Mouse (Mus musculus): ENCODE results near the gene Slc25a23. TPM values are rescaled to one million over a fixed set of nuclear protein-coding genes. Genes with fewer than 3 reads are reported as not detected.
A peak's percentile ranks its signal among the peaks of the same experiment; 100 is the strongest.

The Slc25a23 gene
- total and polyA plus RNA-seq, 3 experiments: 3.3 to 44.5 (median 16.7) TPM

DNA sequence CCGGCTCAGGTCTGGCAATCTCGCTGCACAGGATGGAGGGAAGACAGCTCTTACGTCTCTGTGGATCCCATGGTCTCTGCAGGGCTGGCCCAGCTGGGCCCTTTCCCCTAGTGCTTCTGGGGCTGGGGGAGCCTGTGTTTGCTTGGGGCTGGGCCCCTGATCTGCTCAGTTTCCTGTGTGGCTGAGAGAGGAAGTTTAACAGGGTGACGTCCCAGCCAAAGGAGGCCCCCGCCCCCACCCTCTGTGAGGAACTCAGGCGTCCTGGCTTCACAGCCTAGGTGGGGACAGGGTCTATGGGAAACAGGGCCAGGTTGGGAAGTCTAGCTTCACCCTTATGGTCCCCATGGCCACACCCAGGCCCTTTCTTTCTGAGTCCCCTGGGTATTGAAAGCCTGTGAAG is 18.7 kb upstream of the Slc25a23 start, which contains the start of gene Dennd1c:
Gene Dennd1c (minus strand): TSS at position 179 of the 400 bp plus-strand sequence.
- TF ChIP-seq CTCF (IDR thresholded peaks at IDR 0.05; ENCODE audit: low read depth, low read length) (no peak), GATA2 (IDR thresholded peaks at IDR 0.05; ENCODE audit: borderline replicate concordance, low read depth, low read length) (no peak), POLR2AphosphoS5 (IDR thresholded peaks at IDR 0.05; ENCODE audit: insufficient replicate concordance, low read depth, low read length) (no peak), GATA1 (IDR thresholded peaks at IDR 0.05; ENCODE audit: borderline replicate concordance, low read length) (no peak), TAL1 (conservative IDR thresholded peaks at IDR 0.05; ENCODE audit: low read depth, low read length) (no peak)
- no peaks in the 10 kb centered on the region for H3K9me3 ChIP-seq (replicated peaks)
- peaks cover 53% of the 10 kb centered on the region for H3K4me1 ChIP-seq (ENCODE audit: insufficient read depth, low read depth, low read length)
- DNase-seq (ENCODE audit: low spot score) (peak; percentile 71), ATAC-seq (ENCODE audit: extremely low read depth, insufficient number of reproducible peaks, low FRiP score, poor library complexity, severe bottlenecking) (peak; percentile 77)
- peaks cover 34% of the 10 kb centered on the region for H3K36me3 ChIP-seq (replicated peaks)
- H3K4me3 ChIP-seq (ENCODE audit: low read depth, low read length): peak within 1 kb of the TSS; percentile 69
- peaks cover 26% of the 10 kb centered on the region for H3K27me3 ChIP-seq (ENCODE audit: insufficient read depth, low read length)

- H3K4me3 ChIP-seq (ENCODE audit: low read depth, low read length): no peak overlapping the region; the same call in 1 of the 2 replicates
- DNase-seq (ENCODE audit: low spot score) (no peak), ATAC-seq (ENCODE audit: extremely low read depth, insufficient number of reproducible peaks, low FRiP score, poor library complexity, severe bottlenecking) (no peak)
- no peak for TF ChIP-seq GATA2 (IDR thresholded peaks at IDR 0.05; ENCODE audit: borderline replicate concordance, low read depth, low read length)
- TF ChIP-seq CTCF (IDR thresholded peaks at IDR 0.05; ENCODE audit: low read depth, low read length): no peak
- TF ChIP-seq GATA1 (IDR thresholded peaks at IDR 0.05; ENCODE audit: borderline replicate concordance, low read length): no peak
- no peak for TF ChIP-seq POLR2AphosphoS5 (IDR thresholded peaks at IDR 0.05; ENCODE audit: insufficient replicate concordance, low read depth, low read length)
- no peak for TF ChIP-seq TAL1 (conservative IDR thresholded peaks at IDR 0.05; ENCODE audit: low read depth, low read length)
- no peaks in the 10 kb centered on the region for H3K9me3 ChIP-seq (replicated peaks)
- peaks cover 53% of the 10 kb centered on the region for H3K4me1 ChIP-seq (ENCODE audit: insufficient read depth, low read depth, low read length)
- peaks cover 40% of the 10 kb centered on the region for H3K36me3 ChIP-seq (replicated peaks)
- peaks cover 21% of the 10 kb centered on the region; the same call in 1 of the 2 replicates for H3K27me3 ChIP-seq (ENCODE audit: insufficient read depth, low read length)
Measured at GRCm38 (mm10) chr17:57076916-57077315, 17.3 kb upstream of the Slc25a23 start.

- H3K36me3 ChIP-seq (replicated peaks): peaks cover 45% of the 10 kb centered on the region
Measured at GRCm38 (mm10) chr17:57070699-57071098, 11.0 kb upstream of the Slc25a23 start.

DNA sequence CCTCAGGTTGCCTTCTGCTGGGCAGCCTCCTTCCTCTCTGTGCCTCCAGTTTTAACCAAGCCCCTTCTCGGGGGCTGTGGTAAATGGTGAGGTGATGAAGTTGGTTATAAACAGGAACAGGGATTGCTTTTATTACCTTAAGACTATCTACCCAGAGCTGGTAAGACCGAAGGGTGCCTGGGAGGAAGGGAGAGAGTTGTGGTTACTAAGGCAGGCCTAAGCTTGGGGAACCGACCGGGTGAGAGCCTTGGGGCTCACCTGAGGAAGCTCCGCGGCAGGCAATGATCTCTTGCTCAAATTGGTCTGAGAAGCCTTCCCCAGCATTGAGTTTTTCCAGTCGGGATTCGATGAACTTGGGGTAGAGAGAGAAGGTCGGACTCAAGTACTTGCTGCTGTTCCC is 10.6 kb upstream of the Slc25a23 start:
- DNase-seq (ENCODE audit: low spot score): no peak
- H3K9me3 ChIP-seq (replicated peaks): no peaks in the 10 kb centered on the region
- H3K4me3 ChIP-seq (ENCODE audit: low read depth, low read length): no peak overlapping the region
- peaks cover 18% of the 10 kb centered on the region for H3K27me3 ChIP-seq (ENCODE audit: insufficient read depth, low read length)
- no peak for TF ChIP-seq TAL1 (conservative IDR thresholded peaks at IDR 0.05; ENCODE audit: low read depth, low read length)
- TF ChIP-seq GATA2 (IDR thresholded peaks at IDR 0.05; ENCODE audit: borderline replicate concordance, low read depth, low read length): no peak
- TF ChIP-seq POLR2AphosphoS5 (IDR thresholded peaks at IDR 0.05; ENCODE audit: insufficient replicate concordance, low read depth, low read length): no peak
- TF ChIP-seq CTCF (IDR thresholded peaks at IDR 0.05; ENCODE audit: low read depth, low read length): no peak
- no peak for TF ChIP-seq GATA1 (IDR thresholded peaks at IDR 0.05; ENCODE audit: borderline replicate concordance, low read length)
- peaks cover 20% of the 10 kb centered on the region for H3K4me1 ChIP-seq (ENCODE audit: insufficient read depth, low read depth, low read length)
- H3K36me3 ChIP-seq (replicated peaks): peaks cover 44% of the 10 kb centered on the region
- no peak for ATAC-seq (ENCODE audit: extremely low read depth, insufficient number of reproducible peaks, low FRiP score, poor library complexity, severe bottlenecking)

More at GRCm38 (mm10) chr17:57070699-57071098, 11.0 kb upstream of the Slc25a23 start:
- Histone ChIP-seq H3K9me3 (replicated peaks) (no peaks in the 10 kb centered on the region), H3K4me1 (ENCODE audit: insufficient read depth, low read depth, low read length) (peaks cover 16% of the 10 kb centered on the region), H3K27me3 (ENCODE audit: insufficient read depth, low read length) (peaks cover 15% of the 10 kb centered on the region), H3K4me3 (ENCODE audit: low read depth, low read length) (no peak overlapping the region)
- ATAC-seq (ENCODE audit: extremely low read depth, insufficient number of reproducible peaks, low FRiP score, poor library complexity, severe bottlenecking) (no peak), DNase-seq (ENCODE audit: low spot score) (no peak)
- no peak for TF ChIP-seq POLR2AphosphoS5 (IDR thresholded peaks at IDR 0.05; ENCODE audit: insufficient replicate concordance, low read depth, low read length)
- TF ChIP-seq CTCF (IDR thresholded peaks at IDR 0.05; ENCODE audit: low read depth, low read length): no peak
- no peak for TF ChIP-seq TAL1 (conservative IDR thresholded peaks at IDR 0.05; ENCODE audit: low read depth, low read length)
- no peak for TF ChIP-seq GATA1 (IDR thresholded peaks at IDR 0.05; ENCODE audit: borderline replicate concordance, low read length)
- no peak for TF ChIP-seq GATA2 (IDR thresholded peaks at IDR 0.05; ENCODE audit: borderline replicate concordance, low read depth, low read length)

- no peak for ATAC-seq (ENCODE audit: extremely low read depth, insufficient number of reproducible peaks, low FRiP score, poor library complexity, severe bottlenecking)
- peaks cover 24% of the 10 kb centered on the region for H3K36me3 ChIP-seq (replicated peaks)
- peaks cover 47% of the 10 kb centered on the region for H3K27me3 ChIP-seq (ENCODE audit: insufficient read depth, low read length)
Measured at GRCm38 (mm10) chr17:57066908-57067307, 7.2 kb upstream of the Slc25a23 start.

DNA sequence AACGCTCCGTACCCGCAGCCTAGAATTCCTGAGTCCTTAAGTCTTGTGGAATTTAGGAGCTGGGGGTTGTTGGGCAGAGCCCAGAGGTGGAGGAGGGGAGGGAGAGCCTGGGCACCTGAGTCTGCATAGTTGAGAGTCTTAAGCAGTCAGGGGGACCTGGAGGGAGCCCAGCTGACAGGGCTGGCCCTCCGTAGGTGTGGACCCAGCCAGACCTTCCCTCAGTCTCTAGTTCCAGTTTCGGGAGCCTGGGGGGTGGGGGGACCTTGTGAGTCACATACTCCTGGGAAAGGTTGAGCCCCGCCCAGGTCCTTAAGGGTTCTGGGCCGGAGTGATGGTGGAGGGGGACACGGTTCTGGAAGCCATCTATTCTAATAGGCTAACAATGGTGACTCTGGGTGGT is 3.4 kb upstream of the Slc25a23 start:
- H3K4me1 ChIP-seq (ENCODE audit: insufficient read depth, low read depth, low read length): peaks cover 59% of the 10 kb centered on the region

More at GRCm38 (mm10) chr17:57066908-57067307, 7.2 kb upstream of the Slc25a23 start:
- Histone ChIP-seq H3K4me1 (ENCODE audit: insufficient read depth, low read depth, low read length) (peaks cover 27% of the 10 kb centered on the region), H3K9me3 (replicated peaks) (no peaks in the 10 kb centered on the region), H3K4me3 (ENCODE audit: low read depth, low read length) (no peak overlapping the region)
- DNase-seq (ENCODE audit: low spot score): no peak
- no peak for TF ChIP-seq GATA1 (IDR thresholded peaks at IDR 0.05; ENCODE audit: borderline replicate concordance, low read length)
- TF ChIP-seq CTCF (IDR thresholded peaks at IDR 0.05; ENCODE audit: low read depth, low read length): no peak
- no peak for TF ChIP-seq POLR2AphosphoS5 (IDR thresholded peaks at IDR 0.05; ENCODE audit: insufficient replicate concordance, low read depth, low read length)

More for the DNA sequence above, 3.4 kb upstream of the Slc25a23 start:
- peaks cover 70% of the 10 kb centered on the region for H3K27me3 ChIP-seq (ENCODE audit: insufficient read depth, low read length)
- H3K36me3 ChIP-seq (replicated peaks): peaks cover 8% of the 10 kb centered on the region
- ATAC-seq (ENCODE audit: extremely low read depth, insufficient number of reproducible peaks, low FRiP score, poor library complexity, severe bottlenecking) (no peak), DNase-seq (ENCODE audit: low spot score) (no peak)
- no peak for TF ChIP-seq TAL1 (conservative IDR thresholded peaks at IDR 0.05; ENCODE audit: low read depth, low read length)
- TF ChIP-seq GATA2 (IDR thresholded peaks at IDR 0.05; ENCODE audit: borderline replicate concordance, low read depth, low read length): no peak
- TF ChIP-seq POLR2AphosphoS5 (IDR thresholded peaks at IDR 0.05; ENCODE audit: insufficient replicate concordance, low read depth, low read length): no peak
- TF ChIP-seq GATA1 (IDR thresholded peaks at IDR 0.05; ENCODE audit: borderline replicate concordance, low read length): no peak
- TF ChIP-seq CTCF (IDR thresholded peaks at IDR 0.05; ENCODE audit: low read depth, low read length): no peak
- no peak overlapping the region for H3K4me3 ChIP-seq (ENCODE audit: low read depth, low read length)
- H3K9me3 ChIP-seq (replicated peaks): no peaks in the 10 kb centered on the region
